Mouse (Mus musculus): ENCODE results near the gene Rab11fip4. TPM values are rescaled to one million over a fixed set of nuclear protein-coding genes. Genes with fewer than 3 reads are reported as not detected.

Rab11fip4 gene
- total and polyA plus RNA-seq, 3 experiments = 13.2 to 41.6 (median 26.6) TPM

GRCm38 (mm10) chr11:79714743-79715110, 123.7 kb downstream of the Rab11fip4 start:
- H3K27me3 ChIP-seq (replicated peaks) = peaks cover 4% of the 10 kb centered on the region
- H3K4me1 ChIP-seq (ENCODE audit: control insufficient read depth in 1 of 2, insufficient read depth in 2 of 2) = peaks cover 21 to 73% of the 10 kb centered on the region in 2 experiments
- H3K27ac ChIP-seq (ENCODE audit: insufficient read depth, low read depth) = no peak overlapping the region
- no peak overlapping the region for H3K4me2 ChIP-seq (ENCODE audit: insufficient read depth, low read depth, poor library complexity, severe bottlenecking)
- in situ Hi-C loops (cut with MboI; ENCODE audit: low pct_ligation_motif_present, low pct_unique_long_range_greater_than_20kb, low sequenced_read_pairs) (loop anchor here (5.0 kb wide), 1 partner anchor 78 kb away; no protein-coding TSS in a partner anchor), dilution Hi-C loops (cut with MboI; ENCODE audit: extremely low pct_ligation_motif_present, extremely low pct_unique_long_range_greater_than_20kb, low sequenced_read_pairs) (no loop called here)
- TF ChIP-seq RAD21 (IDR thresholded peaks at IDR 0.05; ENCODE audit: low read depth, low read length) = no peak
- no peak for TF ChIP-seq EP300 (IDR thresholded peaks at IDR 0.05; ENCODE audit: low read length)
- no peak for TF ChIP-seq TCF12 (IDR thresholded peaks at IDR 0.05; ENCODE audit: low read depth, low read length)
- TF ChIP-seq USF2 (conservative IDR thresholded peaks at IDR 0.05; ENCODE audit: low read depth, low read length) = no peak
- TF ChIP-seq PAX5 (IDR thresholded peaks at IDR 0.05; ENCODE audit: low read length) = no peak
- TF ChIP-seq MXI1 (IDR thresholded peaks at IDR 0.05; ENCODE audit: low read depth, low read length) = no peak
- no peak for TF ChIP-seq E2F4 (IDR thresholded peaks at IDR 0.05; ENCODE audit: insufficient replicate concordance, low read depth, low read length)
- no peaks in the 10 kb centered on the region for H3K79me2 ChIP-seq (replicated peaks; ENCODE audit: control insufficient read depth, extremely low read depth, insufficient read depth, poor library complexity, severe bottlenecking)
- H3K36me3 ChIP-seq (replicated peaks in 1 of 2; ENCODE audit: control insufficient read depth in 1 of 2, insufficient read depth in 1 of 2, low read length in 1 of 2) = peaks cover 0 to 26% of the 10 kb centered on the region in 2 experiments
- H3K9ac ChIP-seq (ENCODE audit: insufficient read depth, low read depth) = no peak overlapping the region
- no peak overlapping the region for H3K4me3 ChIP-seq (replicated peaks in 1 of 3; ENCODE audit: low read depth in 2 of 3, low read length in 2 of 3, poor library complexity in 1 of 3)
- no peak for DNase-seq (ENCODE audit: extremely low read depth)
- H3K9me3 ChIP-seq (replicated peaks; ENCODE audit: low read length) = no peaks in the 10 kb centered on the region

- H3K27me3 ChIP-seq (replicated peaks) = no peaks in the 10 kb centered on the region
- H3K4me1 ChIP-seq (ENCODE audit: control insufficient read depth in 1 of 2, insufficient read depth in 2 of 2) = peaks cover 21 to 79% of the 10 kb centered on the region in 2 experiments
- TF ChIP-seq RCOR1 (conservative IDR thresholded peaks at IDR 0.05; ENCODE audit: low read depth, low read length) (no peak), MYC (IDR thresholded peaks at IDR 0.05; ENCODE audit: low read depth, low read length) (no peak), ELF1 (IDR thresholded peaks at IDR 0.05; ENCODE audit: low read depth, low read length) (no peak), BHLHE40 (IDR thresholded peaks at IDR 0.05; ENCODE audit: low read depth, low read length) (no peak), JUND (conservative IDR thresholded peaks at IDR 0.05; ENCODE audit: low read depth, low read length) (no peak), NRF1 (IDR thresholded peaks at IDR 0.05; ENCODE audit: low read depth, low read length) (no peak), NELFE (IDR thresholded peaks at IDR 0.05; ENCODE audit: low read depth, low read length) (no peak), RAD21 (IDR thresholded peaks at IDR 0.05; ENCODE audit: low read depth, low read length) (no peak), MAZ (IDR thresholded peaks at IDR 0.05; ENCODE audit: low read depth, low read length) (no peak), ZC3H11A (IDR thresholded peaks at IDR 0.05; ENCODE audit: low read depth, low read length) (no peak), CHD2 (IDR thresholded peaks at IDR 0.05; ENCODE audit: low read length) (no peak), TBP (conservative IDR thresholded peaks at IDR 0.05; ENCODE audit: low read depth, low read length) (no peak), POLR2AphosphoS2 (IDR thresholded peaks at IDR 0.05; ENCODE audit: low read depth, low read length) (no peak)
- in situ Hi-C loops (cut with MboI; ENCODE audit: low pct_ligation_motif_present, low pct_unique_long_range_greater_than_20kb, low sequenced_read_pairs) = loop anchor here (5.0 kb wide), 1 partner anchor 77 kb away; no protein-coding TSS in a partner anchor
- H3K4me2 ChIP-seq (ENCODE audit: insufficient read depth, low read depth, poor library complexity, severe bottlenecking) = no peak overlapping the region
- DNase-seq (ENCODE audit: extremely low read depth) = no peak
- no peak overlapping the region for H3K4me3 ChIP-seq (replicated peaks in 1 of 3; ENCODE audit: low read depth in 2 of 3, low read length in 2 of 3, poor library complexity in 1 of 3)
- H3K9me3 ChIP-seq (replicated peaks; ENCODE audit: low read length) = no peaks in the 10 kb centered on the region
- dilution Hi-C loops (cut with MboI; ENCODE audit: extremely low pct_ligation_motif_present, extremely low pct_unique_long_range_greater_than_20kb, low sequenced_read_pairs) = no loop called here
- no peaks in the 10 kb centered on the region for H3K79me2 ChIP-seq (replicated peaks; ENCODE audit: control insufficient read depth, extremely low read depth, insufficient read depth, poor library complexity, severe bottlenecking)
- H3K9ac ChIP-seq (ENCODE audit: insufficient read depth, low read depth) = no peak overlapping the region
- H3K27ac ChIP-seq (ENCODE audit: insufficient read depth, low read depth) = no peak overlapping the region
- peaks cover 0 to 31% of the 10 kb centered on the region in 2 experiments for H3K36me3 ChIP-seq (replicated peaks in 1 of 2; ENCODE audit: control insufficient read depth in 1 of 2, insufficient read depth in 1 of 2, low read length in 1 of 2)
These were observed 124.3 kb downstream of the Rab11fip4 start for GRCm38 (mm10) chr11:79715316-79715715.

Data from CH12.LX (cell line).